Mouse (Mus musculus): ENCODE measurements around the gene Gls. TPM values are rescaled to one million over a fixed set of nuclear protein-coding genes. Genes with fewer than 3 reads are reported as not detected.

Gls gene
- 3.7 and 3.9 TPM in 2 replicates for polyA plus RNA-seq (2015; fragmentation: Nextera tagmentation; extraction: Ambion mirVana)

- Histone ChIP-seq H3K27me3 (ENCODE audit: control insufficient read depth, insufficient read depth, low read depth, low read length) (no peaks in the 10 kb centered on the region), H3K9me3 (replicated peaks; ENCODE audit: control insufficient read depth, low read length) (no peaks in the 10 kb centered on the region), H3K4me3 (ENCODE audit: low read depth, low read length) (peak within 1 kb of the TSS; percentile 98), H3K27ac (ENCODE audit: low read length) (peak within 1 kb of the TSS; percentile 93), H3K4me2 (ENCODE audit: low read depth, low read length) (peak within 1 kb of the TSS; percentile 99), H3K36me3 (ENCODE audit: control insufficient read depth, insufficient read depth) (no peaks in the 10 kb centered on the region), H3K4me1 (ENCODE audit: control insufficient read depth, low read depth, low read length) (peaks cover 15% of the 10 kb centered on the region), H3K9ac (ENCODE audit: low read depth, low read length) (peak within 1 kb of the TSS; percentile 98)
- ATAC-seq (ENCODE audit: low read depth) = peak; percentile 98
- WGBS (ENCODE audit: insufficient replicate concordance) = under 1% methylated on average over 46 of the region's 46 CpGs
Measured at GRCm38 (mm10) chr1:52233143-52233713, at the start of gene Gls. TSS of gene Gls (minus strand) at chr1:52233232.

GRCm38 (mm10) chr1:52279831-52280595 is 47.0 kb upstream of the Gls start:
- Histone ChIP-seq H3K4me3 (ENCODE audit: low read depth, low read length) (no peak overlapping the region), H3K9ac (ENCODE audit: low read depth, low read length) (no peak overlapping the region), H3K4me1 (ENCODE audit: control insufficient read depth, low read depth, low read length) (no peaks in the 10 kb centered on the region), H3K27me3 (ENCODE audit: control insufficient read depth, insufficient read depth, low read depth, low read length) (no peaks in the 10 kb centered on the region), H3K9me3 (replicated peaks; ENCODE audit: control insufficient read depth, low read length) (no peaks in the 10 kb centered on the region), H3K27ac (ENCODE audit: low read length) (no peak overlapping the region), H3K36me3 (ENCODE audit: control insufficient read depth, insufficient read depth) (no peaks in the 10 kb centered on the region), H3K4me2 (ENCODE audit: low read depth, low read length) (no peak overlapping the region)
- ATAC-seq (ENCODE audit: low read depth) = no peak
- WGBS (ENCODE audit: insufficient replicate concordance) = 60% methylated on average over 7 of the region's 7 CpGs

GRCm38 (mm10) chr1:52279331-52279730 is 46.3 kb upstream of the Gls start:
- H3K9ac ChIP-seq (ENCODE audit: low read depth, low read length) = no peak overlapping the region
- no peak for ATAC-seq (ENCODE audit: low read depth)
- H3K36me3 ChIP-seq (ENCODE audit: control insufficient read depth, insufficient read depth) = no peaks in the 10 kb centered on the region
- 48% methylated on average over 3 of the region's 3 CpGs for WGBS (ENCODE audit: insufficient replicate concordance)
- no peaks in the 10 kb centered on the region for H3K27me3 ChIP-seq (ENCODE audit: control insufficient read depth, insufficient read depth, low read depth, low read length)
- no peak overlapping the region for H3K4me3 ChIP-seq (ENCODE audit: low read depth, low read length)
- H3K9me3 ChIP-seq (replicated peaks; ENCODE audit: control insufficient read depth, low read length) = no peaks in the 10 kb centered on the region
- H3K4me2 ChIP-seq (ENCODE audit: low read depth, low read length) = no peak overlapping the region
- H3K4me1 ChIP-seq (ENCODE audit: control insufficient read depth, low read depth, low read length) = no peaks in the 10 kb centered on the region
- H3K27ac ChIP-seq (ENCODE audit: low read length) = no peak overlapping the region

GRCm38 (mm10) chr1:52278073-52278472 is 45.0 kb upstream of the Gls start:
- Histone ChIP-seq H3K9me3 (replicated peaks; ENCODE audit: control insufficient read depth, low read length) (no peaks in the 10 kb centered on the region), H3K9ac (ENCODE audit: low read depth, low read length) (no peak overlapping the region), H3K4me2 (ENCODE audit: low read depth, low read length) (no peak overlapping the region), H3K27ac (ENCODE audit: low read length) (no peak overlapping the region), H3K36me3 (ENCODE audit: control insufficient read depth, insufficient read depth) (no peaks in the 10 kb centered on the region), H3K27me3 (ENCODE audit: control insufficient read depth, insufficient read depth, low read depth, low read length) (no peaks in the 10 kb centered on the region), H3K4me3 (ENCODE audit: low read depth, low read length) (no peak overlapping the region), H3K4me1 (ENCODE audit: control insufficient read depth, low read depth, low read length) (no peaks in the 10 kb centered on the region)
- no peak for ATAC-seq (ENCODE audit: low read depth)
- WGBS (ENCODE audit: insufficient replicate concordance) = 51% methylated on average over 6 of the region's 6 CpGs

GRCm38 (mm10) chr1:52274210-52274609 is 41.2 kb upstream of the Gls start:
- Histone ChIP-seq H3K4me1 (ENCODE audit: control insufficient read depth, low read depth, low read length) (no peaks in the 10 kb centered on the region), H3K4me3 (ENCODE audit: low read depth, low read length) (no peak overlapping the region), H3K9me3 (replicated peaks; ENCODE audit: control insufficient read depth, low read length) (no peaks in the 10 kb centered on the region), H3K27ac (ENCODE audit: low read length) (no peak overlapping the region), H3K9ac (ENCODE audit: low read depth, low read length) (no peak overlapping the region), H3K36me3 (ENCODE audit: control insufficient read depth, insufficient read depth) (no peaks in the 10 kb centered on the region), H3K27me3 (ENCODE audit: control insufficient read depth, insufficient read depth, low read depth, low read length) (no peaks in the 10 kb centered on the region), H3K4me2 (ENCODE audit: low read depth, low read length) (no peak overlapping the region)
- ATAC-seq (ENCODE audit: low read depth) = no peak
- 40% methylated on average over 3 of the region's 3 CpGs for WGBS (ENCODE audit: insufficient replicate concordance)

- Histone ChIP-seq H3K36me3 (ENCODE audit: control insufficient read depth, insufficient read depth) (no peaks in the 10 kb centered on the region), H3K9me3 (replicated peaks; ENCODE audit: control insufficient read depth, low read length) (no peaks in the 10 kb centered on the region), H3K9ac (ENCODE audit: low read depth, low read length) (no peak overlapping the region), H3K4me3 (ENCODE audit: low read depth, low read length) (no peak overlapping the region), H3K27me3 (ENCODE audit: control insufficient read depth, insufficient read depth, low read depth, low read length) (no peaks in the 10 kb centered on the region), H3K4me2 (ENCODE audit: low read depth, low read length) (no peak overlapping the region), H3K4me1 (ENCODE audit: control insufficient read depth, low read depth, low read length) (no peaks in the 10 kb centered on the region), H3K27ac (ENCODE audit: low read length) (no peak overlapping the region)
- no peak for ATAC-seq (ENCODE audit: low read depth)
- 48% methylated on average over 5 of the region's 5 CpGs for WGBS (ENCODE audit: insufficient replicate concordance)
Measured at GRCm38 (mm10) chr1:52272018-52272678, 39.1 kb upstream of the Gls start.

- Histone ChIP-seq H3K4me3 (ENCODE audit: low read depth, low read length) (no peak overlapping the region), H3K27me3 (ENCODE audit: control insufficient read depth, insufficient read depth, low read depth, low read length) (no peaks in the 10 kb centered on the region), H3K9ac (ENCODE audit: low read depth, low read length) (no peak overlapping the region), H3K4me2 (ENCODE audit: low read depth, low read length) (no peak overlapping the region), H3K27ac (ENCODE audit: low read length) (no peak overlapping the region), H3K9me3 (replicated peaks; ENCODE audit: control insufficient read depth, low read length) (no peaks in the 10 kb centered on the region), H3K4me1 (ENCODE audit: control insufficient read depth, low read depth, low read length) (no peaks in the 10 kb centered on the region), H3K36me3 (ENCODE audit: control insufficient read depth, insufficient read depth) (no peaks in the 10 kb centered on the region)
- ATAC-seq (ENCODE audit: low read depth) = no peak
- WGBS (ENCODE audit: insufficient replicate concordance) = 74% methylated on average over 9 of the region's 9 CpGs
Measured at GRCm38 (mm10) chr1:52270354-52270753, 37.3 kb upstream of the Gls start.

- 66% methylated on average over 4 of the region's 4 CpGs for WGBS (ENCODE audit: insufficient replicate concordance)
- H3K4me3 ChIP-seq (ENCODE audit: low read depth, low read length) = no peak overlapping the region
- ATAC-seq (ENCODE audit: low read depth) = no peak
- H3K9ac ChIP-seq (ENCODE audit: low read depth, low read length) = no peak overlapping the region
- H3K9me3 ChIP-seq (replicated peaks; ENCODE audit: control insufficient read depth, low read length) = no peaks in the 10 kb centered on the region
- H3K4me1 ChIP-seq (ENCODE audit: control insufficient read depth, low read depth, low read length) = no peaks in the 10 kb centered on the region
- no peak overlapping the region for H3K27ac ChIP-seq (ENCODE audit: low read length)
- H3K4me2 ChIP-seq (ENCODE audit: low read depth, low read length) = no peak overlapping the region
- H3K36me3 ChIP-seq (ENCODE audit: control insufficient read depth, insufficient read depth) = no peaks in the 10 kb centered on the region
- H3K27me3 ChIP-seq (ENCODE audit: control insufficient read depth, insufficient read depth, low read depth, low read length) = no peaks in the 10 kb centered on the region
Measured at GRCm38 (mm10) chr1:52269596-52269995, 36.6 kb upstream of the Gls start.

GRCm38 (mm10) chr1:52268006-52268405 is 35.0 kb upstream of the Gls start:
- H3K27ac ChIP-seq (ENCODE audit: low read length) = no peak overlapping the region
- H3K9me3 ChIP-seq (replicated peaks; ENCODE audit: control insufficient read depth, low read length) = no peaks in the 10 kb centered on the region

More at GRCm38 (mm10) chr1:52268006-52268405, 35.0 kb upstream of the Gls start:
- Histone ChIP-seq H3K27me3 (ENCODE audit: control insufficient read depth, insufficient read depth, low read depth, low read length) (no peaks in the 10 kb centered on the region), H3K9ac (ENCODE audit: low read depth, low read length) (no peak overlapping the region), H3K4me1 (ENCODE audit: control insufficient read depth, low read depth, low read length) (no peaks in the 10 kb centered on the region), H3K4me2 (ENCODE audit: low read depth, low read length) (no peak overlapping the region), H3K4me3 (ENCODE audit: low read depth, low read length) (no peak overlapping the region), H3K36me3 (ENCODE audit: control insufficient read depth, insufficient read depth) (no peaks in the 10 kb centered on the region)
- WGBS (ENCODE audit: insufficient replicate concordance) = 73% methylated on average over 6 of the region's 6 CpGs
- no peak for ATAC-seq (ENCODE audit: low read depth)

Data from liver, embryonic 16.5 days (tissue).